Mouse (Mus musculus) embryo, embryonic 11 days (tissue): ENCODE measurements at regions not wholly inside any gene's neighbourhood (a gene's known extent, or its start where the extent isn't known, plus 50 kb on each side); places are given as distances from the start of the nearest gene placed in this dataset.

ENCODE experiments used
- DNase-seq: peaks from one replicate; pipeline ENCODE4 v3.0.0-alpha.2; 2015

DNA sequence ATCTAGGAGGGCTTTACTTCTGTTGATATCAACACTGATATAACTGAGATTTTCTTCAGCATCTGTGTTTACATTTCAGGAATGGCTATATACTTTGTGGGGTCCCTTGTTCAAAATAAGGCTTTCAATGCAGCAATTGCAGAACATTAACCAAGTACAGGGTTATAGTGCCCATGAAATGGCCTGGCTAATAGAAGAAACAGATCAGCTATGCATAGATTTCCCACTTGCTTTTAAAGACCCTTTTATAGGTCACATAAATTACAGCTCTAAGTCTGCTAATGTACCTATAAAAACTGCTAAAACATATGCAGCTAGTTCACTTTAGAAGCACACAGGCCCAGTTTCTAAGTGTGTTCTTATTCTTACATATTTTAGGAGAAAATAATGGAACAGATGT lies 472.1 kb downstream of the Nup35 start:
- DNase-seq, result no peak

DNA sequence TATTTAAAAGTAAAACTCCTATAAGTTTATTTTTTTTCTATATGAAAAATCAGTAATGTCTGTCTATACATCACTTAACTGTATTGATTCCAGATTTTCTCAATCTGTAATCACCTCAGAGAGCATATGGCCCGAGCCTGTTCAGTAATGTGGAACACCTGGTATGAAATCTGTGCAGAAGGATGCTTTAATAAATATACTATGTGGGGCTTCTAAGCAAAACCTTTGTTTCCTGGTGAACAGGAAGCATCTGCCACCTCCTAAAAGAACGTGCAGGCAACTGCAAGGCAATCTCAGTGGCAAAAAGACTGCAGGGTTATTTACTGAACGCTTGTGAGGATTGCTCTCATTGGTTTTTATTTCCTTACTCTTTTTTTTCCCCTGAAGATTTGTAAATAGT lies 488.8 kb downstream of the Nup35 start:
- DNase-seq, result peak; percentile 39

DNA sequence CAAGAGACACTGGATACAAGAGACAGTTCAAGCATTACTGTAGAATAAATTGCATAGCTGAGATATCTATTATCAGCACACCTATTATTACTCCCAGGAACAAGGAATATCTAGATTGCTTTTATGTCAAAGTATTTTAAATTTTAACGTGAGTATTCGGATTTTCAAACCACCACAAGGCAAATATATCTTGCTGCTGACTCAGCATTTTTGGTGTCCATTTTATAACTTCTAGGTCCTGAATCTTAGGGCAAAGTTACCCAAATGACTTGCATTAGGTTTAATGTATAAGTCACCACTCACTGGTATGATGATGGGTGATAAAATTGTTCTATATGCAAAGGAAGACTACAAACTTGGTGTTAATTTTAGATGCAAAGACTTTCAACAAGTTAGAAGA lies 501.7 kb downstream of the Nup35 start:
- no peak for DNase-seq

DNA sequence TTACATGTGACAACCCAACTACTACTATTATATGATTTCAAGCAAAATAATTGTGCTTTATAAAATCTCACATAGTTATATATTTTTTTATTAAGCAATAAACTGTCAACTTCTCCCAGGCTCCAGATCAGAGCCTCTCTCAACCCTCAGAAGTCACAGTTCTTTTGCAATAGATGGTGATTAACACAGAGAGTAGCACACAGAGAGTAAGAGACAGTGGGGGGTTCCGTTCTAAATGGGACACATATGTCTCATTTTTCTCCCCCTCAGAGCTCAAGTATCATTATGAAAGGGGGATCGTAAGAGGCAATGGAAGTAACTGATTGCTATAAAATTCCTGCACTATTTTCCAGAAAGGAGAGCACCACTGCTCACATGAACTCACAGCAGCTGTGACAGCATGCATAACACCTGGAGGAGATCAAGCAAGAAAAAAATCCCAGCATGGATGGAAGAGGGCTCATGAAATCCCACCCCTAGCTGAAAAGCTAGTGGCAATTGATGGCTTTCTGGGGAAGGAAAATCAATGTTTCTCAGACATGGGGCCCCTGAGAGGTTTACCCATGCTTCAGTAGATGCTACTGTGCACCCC lies 503.5 kb downstream of the Nup35 start:
- DNase-seq, result peak; percentile 9

DNA sequence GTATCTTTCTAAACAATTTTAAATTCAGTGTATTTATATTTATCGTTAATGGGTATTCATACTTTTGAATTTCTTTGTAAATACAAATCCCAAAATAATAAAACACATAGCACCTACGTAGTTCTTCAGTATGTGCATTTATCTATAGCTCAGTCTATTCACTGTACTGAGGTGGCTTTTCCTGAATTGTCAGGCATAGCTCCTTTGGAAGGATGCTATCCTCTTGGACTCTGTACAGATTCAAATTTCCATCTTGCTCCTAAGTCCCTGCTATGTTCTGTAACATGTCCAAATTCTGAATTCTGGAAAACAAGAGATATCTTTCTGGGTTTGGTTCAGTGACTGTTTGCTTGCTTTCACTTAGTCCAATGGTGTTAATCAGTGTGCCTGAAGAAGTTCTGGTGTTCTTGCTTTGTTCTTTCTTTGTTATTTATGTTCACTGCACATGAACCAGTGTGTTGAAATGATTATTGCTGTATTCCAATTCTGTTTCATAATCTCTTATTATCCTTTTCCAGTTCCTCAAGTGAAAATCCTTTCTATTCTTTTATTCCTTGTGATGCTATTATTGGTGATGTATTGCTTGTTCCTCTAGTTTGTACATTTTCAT lies 519.5 kb downstream of the Nup35 start:
- DNase-seq, result no peak

DNA sequence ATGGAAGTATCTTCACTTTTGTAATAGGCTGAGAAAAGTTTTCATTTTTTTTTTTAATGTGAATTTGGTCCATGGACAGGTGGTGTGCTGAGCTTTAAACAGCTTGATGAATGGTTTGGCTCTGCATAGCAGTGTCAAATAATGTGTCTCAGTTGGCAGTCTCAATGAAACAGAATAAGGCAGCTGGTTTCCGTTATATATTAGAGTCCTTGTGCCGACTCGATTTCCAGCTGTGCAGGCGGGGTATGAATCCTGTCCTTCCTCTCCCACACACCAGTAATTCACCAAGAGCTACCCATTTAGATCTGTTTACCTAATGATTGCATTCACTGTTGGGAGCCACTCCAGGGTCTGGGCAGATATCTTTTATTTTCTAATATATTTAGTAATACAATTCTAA lies 526.6 kb downstream of the Nup35 start:
- peak; percentile 69 for DNase-seq

DNA sequence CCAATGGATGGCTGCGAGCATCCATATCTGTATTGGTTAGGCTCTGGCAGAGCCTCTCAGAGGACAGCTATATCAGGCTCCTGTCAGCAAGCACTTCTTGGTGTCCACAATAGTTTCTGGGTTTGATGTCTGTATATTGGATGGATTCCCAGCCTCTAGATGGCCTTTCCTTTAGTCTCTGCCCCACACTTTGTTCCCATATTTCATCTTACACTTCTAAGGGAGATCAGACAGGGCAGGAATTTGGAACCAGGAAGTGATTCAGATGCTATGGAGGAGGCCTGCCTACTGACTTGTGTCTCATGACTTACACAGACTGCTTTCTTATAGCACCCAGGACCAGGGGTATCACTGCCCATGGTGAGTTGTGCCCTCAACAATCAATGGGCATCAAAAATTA lies 529.4 kb downstream of the Nup35 start:
- no peak for DNase-seq

DNA sequence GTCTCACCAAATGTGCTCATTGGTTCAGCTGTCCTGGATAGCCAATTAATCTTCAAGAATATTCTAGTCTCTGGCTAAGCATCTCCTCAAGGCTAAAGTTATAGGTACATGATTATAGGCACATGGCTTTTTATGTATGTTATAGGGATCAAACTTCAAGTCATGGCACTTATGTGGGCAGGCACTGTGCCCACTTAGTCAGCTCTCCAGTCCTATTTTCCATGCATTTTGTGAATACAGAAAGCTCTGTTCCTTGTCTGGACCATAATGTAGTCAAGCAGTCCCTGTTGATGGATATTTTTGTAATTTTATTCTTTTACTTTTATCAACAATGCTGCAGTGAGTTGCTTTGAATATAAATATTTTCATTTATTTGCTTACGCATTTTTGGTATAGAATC lies 531.1 kb downstream of the Nup35 start:
- no peak for DNase-seq

DNA sequence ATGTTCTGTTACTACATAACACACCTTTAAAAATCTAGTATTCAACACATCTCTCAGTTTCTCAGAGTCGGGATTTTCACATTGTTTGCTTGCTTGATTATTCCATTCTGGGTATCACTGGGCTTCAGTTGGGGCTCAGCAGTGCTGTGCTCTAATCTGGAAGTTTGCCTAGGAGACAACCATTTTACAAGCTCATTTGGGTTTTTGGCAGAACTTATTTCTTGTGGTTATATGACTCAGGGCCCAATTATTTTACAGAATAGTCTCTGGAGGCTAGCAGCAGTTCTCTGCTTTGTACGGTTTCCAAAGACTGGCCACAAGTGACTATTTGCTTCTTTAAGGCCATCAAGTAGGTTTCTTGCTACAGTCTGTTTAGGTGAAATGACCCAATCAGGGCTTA lies 565.4 kb downstream of the Nup35 start:
- DNase-seq, result no peak

DNA sequence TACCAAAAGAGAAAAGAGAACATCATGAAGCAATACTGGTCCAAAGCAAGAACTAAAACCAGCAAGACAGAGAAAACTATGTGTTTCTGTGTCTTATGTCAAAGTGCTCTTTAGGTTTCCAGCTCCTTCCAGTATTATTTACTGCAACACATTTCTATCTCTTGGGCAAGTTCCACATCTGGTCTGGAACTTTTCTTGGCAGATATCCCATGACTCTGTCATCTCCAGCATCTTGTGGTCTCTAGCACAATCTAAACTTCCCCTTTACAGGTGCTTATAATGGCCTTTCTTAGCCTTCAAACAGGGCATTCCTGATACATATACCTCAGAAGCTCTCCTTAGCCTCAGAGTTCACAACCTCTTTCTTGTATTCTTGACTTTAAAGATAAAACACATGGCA lies 568.9 kb downstream of the Nup35 start:
- no peak for DNase-seq

DNA sequence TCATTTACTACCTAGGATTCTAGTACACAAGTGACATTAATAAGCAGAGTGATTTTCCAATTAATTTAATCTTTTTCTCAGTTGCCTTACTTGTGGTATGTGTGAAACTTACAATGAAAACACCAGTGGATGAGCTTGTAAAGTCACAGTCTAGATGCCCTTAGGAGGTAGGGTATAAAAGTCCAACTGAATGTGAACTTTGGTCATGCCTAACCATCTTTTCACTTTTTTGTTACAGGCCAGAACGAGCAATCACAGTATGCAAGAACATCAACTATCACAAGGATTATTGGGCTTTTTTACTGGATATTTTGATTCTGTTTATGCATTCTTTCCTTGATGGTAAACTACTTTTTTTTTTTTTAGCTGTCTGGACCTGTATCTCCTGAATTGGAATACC lies 573.8 kb downstream of the Nup35 start:
- DNase-seq, result no peak

DNA sequence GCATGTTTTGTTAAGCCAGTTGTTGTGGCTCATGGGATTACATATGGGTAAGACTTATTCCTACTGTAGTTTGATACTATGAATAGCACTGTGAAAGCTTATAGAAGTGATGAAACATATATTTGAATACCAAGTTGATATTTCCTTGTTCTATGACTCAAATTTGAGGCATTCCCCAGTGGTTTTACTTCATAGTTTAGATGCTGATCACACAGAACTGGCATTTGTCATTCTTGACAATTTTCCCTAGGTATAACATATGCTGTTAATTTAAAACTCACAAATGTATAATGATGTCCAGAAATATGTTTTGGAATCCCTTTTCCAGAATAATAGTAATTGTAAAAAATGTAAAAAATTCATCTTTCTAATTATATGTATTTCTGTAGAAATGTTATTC lies 583.5 kb downstream of the Nup35 start:
- no peak for DNase-seq
